Mouse (Mus musculus) left cerebral cortex, postnatal 10 days (tissue): ENCODE measurements at regions not wholly inside any gene's neighbourhood (a gene's known extent, or its start where the extent isn't known, plus 50 kb on each side); places are given as distances from the start of the nearest gene placed in this dataset.
A peak's percentile ranks its signal among the peaks of the same experiment; 100 is the strongest.
"Not testable (repeated sequence)": the region's sequence is repeated elsewhere in the genome, so short reads cannot be mapped to it uniquely, and the experiment has no call there.

Experiments used
- DNase-seq, 2 experiments: peaks; one replicate each; pipeline ENCODE4 v3.0.0; 2021 to 2022; ENCODE audit warnings: low spot score in 2 of 2, mixed read lengths in 1 of 2; ENCODE audit errors: extremely low spot score in 1 of 2
- intact Hi-C: fragments of 180-260 bp; cut with DNase I; formaldehyde crosslinking; loops from one replicate; pipeline ENCODE4 v1.15.1; 2025

- peak; percentile 53 to 73 for DNase-seq
- intact Hi-C loops, result no loop called here
Observed at GRCm38 (mm10) chr11:113143839-113144627, 362.0 kb downstream of the Sox9 start.

GRCm38 (mm10) chr11:113145721-113146120 is 363.7 kb downstream of the Sox9 start:
- DNase-seq, result no peak
- intact Hi-C loops, result no loop called here

GRCm38 (mm10) chr11:113146762-113147161 is 364.7 kb downstream of the Sox9 start:
- intact Hi-C loops, result no loop called here
- DNase-seq, result no peak

GRCm38 (mm10) chr11:113147535-113148197 is 365.6 kb downstream of the Sox9 start:
- intact Hi-C loops, result no loop called here
- no peak for DNase-seq

GRCm38 (mm10) chr11:113148198-113148537 is 366.1 kb downstream of the Sox9 start:
- DNase-seq, result no peak
- intact Hi-C loops, result no loop called here

- DNase-seq, result no peak
- intact Hi-C loops, result no loop called here
Observed at GRCm38 (mm10) chr11:113155515-113155914, 373.5 kb downstream of the Sox9 start.

GRCm38 (mm10) chr11:113163941-113164340 is 381.9 kb downstream of the Sox9 start:
- DNase-seq, result no peak
- intact Hi-C loops, result loop anchor here (2.0 to 10.0 kb wide), 3 partner anchors 959 to 1627 kb away; no protein-coding TSS in a partner anchor

- no peak for DNase-seq
- intact Hi-C loops, result loop anchor here (2.0 to 10.0 kb wide), 3 partner anchors 960 to 1628 kb away; no protein-coding TSS in a partner anchor
Observed at GRCm38 (mm10) chr11:113164510-113164909, 382.5 kb downstream of the Sox9 start.

GRCm38 (mm10) chr11:113165069-113165795 is 383.2 kb downstream of the Sox9 start:
- intact Hi-C loops, result loop anchor here (2.0 to 10.0 kb wide), 5 partner anchors 383 to 1628 kb away; partner anchors contain the start of gene Sox9
- peak; percentile 67 to 84 for DNase-seq

GRCm38 (mm10) chr11:113166517-113166916 is 384.5 kb downstream of the Sox9 start:
- DNase-seq, result no peak
- intact Hi-C loops, result loop anchor here (5.0 to 10.0 kb wide), 3 partner anchors 384 to 1264 kb away; partner anchors contain the start of gene Sox9

- DNase-seq, result peak; percentile 49 to 77
- intact Hi-C loops, result no loop called here
Observed at GRCm38 (mm10) chr11:113172497-113173140, 390.6 kb downstream of the Sox9 start.

- DNase-seq, intact Hi-C loops: not testable (repeated sequence)
Observed at GRCm38 (mm10) chr11:113173317-113173716, 391.3 kb downstream of the Sox9 start.

GRCm38 (mm10) chr11:113174011-113174507 is 392.0 kb downstream of the Sox9 start:
- intact Hi-C loops, result no loop called here
- no peak for DNase-seq

GRCm38 (mm10) chr11:113175323-113175722 is 393.3 kb downstream of the Sox9 start:
- no peak for DNase-seq
- intact Hi-C loops, result loop anchor here (5.0 kb wide), 1 partner anchor 447 kb away; no protein-coding TSS in a partner anchor

GRCm38 (mm10) chr11:113176183-113176582 is 394.2 kb downstream of the Sox9 start:
- peak in 1 of 2 experiments; percentile 44 for DNase-seq

GRCm38 (mm10) chr11:113178375-113178774 is 396.4 kb downstream of the Sox9 start:
- intact Hi-C loops, result loop anchor here (2.0 to 5.0 kb wide), 2 partner anchors 112 to 444 kb away; no protein-coding TSS in a partner anchor
- peak in 1 of 2 experiments; percentile 17 for DNase-seq

More at GRCm38 (mm10) chr11:113176183-113176582, 394.2 kb downstream of the Sox9 start:
- intact Hi-C loops, result loop anchor here (2.0 to 5.0 kb wide), 2 partner anchors 121 to 446 kb away; no protein-coding TSS in a partner anchor

- intact Hi-C loops, result no loop called here
- peak in 1 of 2 experiments; percentile 15 for DNase-seq
Observed at GRCm38 (mm10) chr11:113180008-113180407, 398.0 kb downstream of the Sox9 start.
